Mouse (Mus musculus) testis, adult 2 months (tissue): ENCODE results near the gene Ovol3. TPM values are rescaled to one million over a fixed set of nuclear protein-coding genes. Genes with fewer than 3 reads are reported as not detected.
"Not testable (repeated sequence)": the region's sequence is repeated elsewhere in the genome, so short reads cannot be mapped to it uniquely, and the experiment has no call there.

Experiments used
- H3K27ac ChIP-seq: fragments of 200-500 bp; 2 replicates; pipeline ENCODE4 v1.5.1; 2012; ENCODE audit warnings: low read depth, low read length; ENCODE audit not compliant: control insufficient read depth, insufficient read depth
- H3K27me3 ChIP-seq: fragments of 200-500 bp; 2 replicates; pipeline ENCODE4 v1.6.1; 2012; ENCODE audit warnings: mild to moderate bottlenecking, low read length, moderate library complexity; ENCODE audit not compliant: control insufficient read depth, insufficient read depth
- H3K36me3 ChIP-seq: fragments of 200-500 bp; 2 replicates; pipeline ENCODE4 v1.6.1; 2012; ENCODE audit warnings: mild to moderate bottlenecking, low read length; ENCODE audit not compliant: control insufficient read depth, insufficient read depth
- H3K4me1 ChIP-seq: fragments of 200-500 bp; 2 replicates; pipeline ENCODE4 v1.6.1; 2012; ENCODE audit warnings: low read length; ENCODE audit not compliant: control insufficient read depth, insufficient read depth
- H3K4me3 ChIP-seq: fragments of 200-500 bp; 2 replicates; pipeline ENCODE4 v1.5.1; 2012; ENCODE audit warnings: low read depth, mild to moderate bottlenecking, low read length, moderate library complexity, mixed read lengths; ENCODE audit not compliant: control insufficient read depth
- CTCF ChIP-seq: fragments of 200-500 bp; IDR thresholded peaks from 2 replicates; pipeline ENCODE4 v1.5.1; 2012; ENCODE audit warnings: low read depth, mild to moderate bottlenecking, inconsistent platforms, low read length, moderate library complexity; ENCODE audit not compliant: control insufficient read depth, insufficient read depth, insufficient replicate concordance
- POLR2A ChIP-seq: fragments of 200-500 bp; IDR thresholded peaks from 2 replicates; pipeline ENCODE4 v1.6.1; 2012; ENCODE audit warnings: low read depth, mild to moderate bottlenecking, inconsistent platforms, low read length, moderate library complexity; ENCODE audit not compliant: control insufficient read depth
- polyA plus RNA-seq: library from polyadenylated mRNA; depleted of rRNA; stranded (reverse); fragments of >200 nt; gene quantifications from 2 replicates; pipeline ENCODE4 v1.2.3, GENCODE M21; 2012

Gene Ovol3
- polyA plus RNA-seq, 1 experiment = 0.63 TPM

GRCm38 (mm10) chr7:30269641-30270040 is 34.1 kb upstream of the Ovol3 start:
- Histone ChIP-seq H3K36me3 (peaks cover 19% of the 10 kb centered on the region), H3K27me3 (no peaks in the 10 kb centered on the region), H3K27ac (no peak overlapping the region), H3K4me1 (peaks cover 5% of the 10 kb centered on the region; the same call in 1 of the 2 replicates), H3K4me3 (no peak overlapping the region)
- no peak for TF ChIP-seq POLR2A
- no peak for TF ChIP-seq CTCF

GRCm38 (mm10) chr7:30266780-30267179 is 31.3 kb upstream of the Ovol3 start:
- Histone ChIP-seq H3K27me3 (no peaks in the 10 kb centered on the region), H3K4me1 (no peaks in the 10 kb centered on the region), H3K27ac (peak overlapping the region; percentile 71), H3K36me3 (peaks cover 15% of the 10 kb centered on the region), H3K4me3 (no peak overlapping the region)
- TF ChIP-seq CTCF (no peak), POLR2A (no peak)

GRCm38 (mm10) chr7:30265935-30266334 is 30.4 kb upstream of the Ovol3 start:
- Histone ChIP-seq H3K4me1 (no peaks in the 10 kb centered on the region), H3K27ac (no peak overlapping the region; the same call in 1 of the 2 replicates), H3K4me3 (no peak overlapping the region), H3K27me3 (no peaks in the 10 kb centered on the region), H3K36me3 (peaks cover 14% of the 10 kb centered on the region)
- no peak for TF ChIP-seq POLR2A
- no peak for TF ChIP-seq CTCF

GRCm38 (mm10) chr7:30265531-30265930 is 30.0 kb upstream of the Ovol3 start:
- H3K36me3 ChIP-seq = peaks cover 11% of the 10 kb centered on the region
- H3K27me3 ChIP-seq = no peaks in the 10 kb centered on the region
- H3K4me1 ChIP-seq = no peaks in the 10 kb centered on the region
- H3K27ac ChIP-seq = no peak overlapping the region
- no peak overlapping the region for H3K4me3 ChIP-seq
- TF ChIP-seq CTCF (no peak), POLR2A (no peak)

- Histone ChIP-seq H3K4me1 (no peaks in the 10 kb centered on the region), H3K4me3 (no peak overlapping the region), H3K36me3 (peaks cover 8% of the 10 kb centered on the region), H3K27ac (no peak overlapping the region), H3K27me3 (no peaks in the 10 kb centered on the region)
- TF ChIP-seq POLR2A (no peak), CTCF (no peak)
Observed at GRCm38 (mm10) chr7:30265041-30265440, 29.5 kb upstream of the Ovol3 start.

GRCm38 (mm10) chr7:30251956-30252954 is 16.7 kb upstream of the Ovol3 start:
- Histone ChIP-seq H3K27ac (peak overlapping the region; percentile 80), H3K27me3 (no peaks in the 10 kb centered on the region), H3K36me3 (no peaks in the 10 kb centered on the region; the same call in none of the 2 replicates), H3K4me1 (no peaks in the 10 kb centered on the region), H3K4me3 (no peak overlapping the region)
- TF ChIP-seq CTCF = no peak
- TF ChIP-seq POLR2A = no peak

- H3K27me3 ChIP-seq, H3K4me1 ChIP-seq, H3K27ac ChIP-seq, H3K4me3 ChIP-seq, H3K36me3 ChIP-seq: not testable (repeated sequence)
Observed at GRCm38 (mm10) chr7:30237374-30237773, 1.8 kb upstream of the Ovol3 start.
